Mouse (Mus musculus): ENCODE results near the gene Mdga1. TPM values are rescaled to one million over a fixed set of nuclear protein-coding genes. Genes with fewer than 3 reads are reported as not detected.

Gene Mdga1
- total RNA-seq, 2 experiments from 2014 or later = 85.6 to 92.9 TPM

Other genes with a start within 250 kb of the Mdga1 start
- 100 to 1,000 TPM in 1 of 2 experiments, 10 to 100 TPM in 1; 95.4 to 103 TPM for gene Zfand3, start 34.6 kb upstream of the Mdga1 start, total RNA-seq (2021)